Mouse (Mus musculus): ENCODE results near the gene Krtap19-3.

Krtap19-3 gene

DNA sequence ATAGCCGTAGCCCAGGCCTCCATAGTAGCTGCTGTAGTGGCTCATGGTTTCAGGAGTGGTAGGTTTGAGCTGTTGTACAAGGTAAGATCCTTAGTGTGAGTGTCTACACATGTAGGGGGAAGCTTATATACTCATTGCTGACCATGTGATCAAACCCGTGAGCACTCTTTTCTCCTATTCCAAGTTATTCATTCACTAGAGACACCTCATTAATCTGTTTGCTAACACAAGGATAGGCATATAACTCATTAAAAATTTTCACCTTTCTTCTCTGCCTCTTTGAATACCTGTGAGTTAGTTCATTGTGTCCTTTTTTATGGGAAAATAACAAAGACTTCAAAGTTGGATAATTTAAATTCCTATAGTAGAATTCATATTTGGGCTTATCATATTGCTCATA is at the start of gene Krtap19-3:
TSS of gene Krtap19-3 (minus strand) at position 101 of the 400 bp plus-strand sequence.
- no peak for DNase-seq

DNA sequence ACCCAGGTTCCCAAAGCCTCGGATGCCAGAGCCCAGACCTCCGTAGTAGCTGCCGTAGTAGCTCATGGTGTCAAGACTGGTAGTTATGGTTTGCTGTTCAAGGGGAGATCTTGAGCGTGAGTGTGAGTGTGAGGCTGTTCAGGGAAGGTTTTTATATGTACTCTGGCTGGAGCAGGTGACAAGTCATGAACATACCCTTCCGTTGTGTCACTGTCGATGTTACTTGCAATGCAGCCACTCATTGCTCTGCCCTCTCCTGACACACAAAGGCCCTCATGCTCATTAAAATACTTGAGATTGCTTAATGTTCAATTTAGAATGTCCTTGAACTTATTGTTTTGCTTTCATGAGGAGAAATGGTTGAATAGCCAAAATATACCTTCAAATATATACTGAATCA is 18.5 kb upstream of the Krtap19-3 start, which contains the start of gene Krtap19-5:
TSS of gene Krtap19-5 (minus strand) at position 101 of the 400 bp plus-strand sequence.
- no peak for DNase-seq

DNA sequence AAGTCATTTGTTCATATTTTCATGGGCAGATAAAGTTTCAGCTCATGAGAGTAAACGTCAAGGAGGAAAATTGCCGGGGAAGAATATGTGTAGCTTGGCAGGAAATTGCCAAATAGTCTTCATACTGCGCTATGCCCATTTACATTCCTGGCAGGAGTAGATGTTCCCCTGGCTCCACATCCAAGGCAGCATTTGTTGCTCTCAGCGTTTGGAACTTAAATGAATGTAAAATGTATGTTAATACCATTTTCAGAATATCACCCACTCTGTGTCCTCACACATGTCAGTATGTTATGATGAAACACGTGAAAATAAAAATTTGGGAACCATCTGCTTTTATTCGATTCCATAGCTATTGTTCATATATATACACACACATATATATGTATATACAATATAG is 9.0 kb upstream of the Krtap19-3 start:
- DNase-seq = no peak

DNA sequence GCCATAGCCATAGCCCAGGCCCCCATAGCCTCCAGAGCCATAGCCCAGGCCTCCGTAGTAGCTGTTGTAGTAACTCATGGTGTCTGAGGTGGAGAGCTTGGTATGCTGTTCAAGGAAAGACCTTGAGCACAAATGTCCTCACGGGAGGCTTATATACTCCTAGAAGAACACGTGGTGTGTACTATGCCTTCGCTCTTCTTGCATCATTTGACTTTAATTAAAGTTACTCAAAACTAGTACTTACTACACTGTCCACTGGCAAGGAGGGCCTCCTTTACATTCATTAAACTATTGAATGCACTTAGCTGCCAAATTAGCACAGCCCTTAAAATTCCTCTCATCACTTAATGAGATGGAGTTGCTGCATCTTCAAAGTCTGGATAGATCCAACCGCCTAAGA is 7.2 kb upstream of the Krtap19-3 start, which contains the start of gene Krtap19-4:
TSS of gene Krtap19-4 (minus strand) at position 101 of the 400 bp plus-strand sequence.
- no peak for DNase-seq

DNA sequence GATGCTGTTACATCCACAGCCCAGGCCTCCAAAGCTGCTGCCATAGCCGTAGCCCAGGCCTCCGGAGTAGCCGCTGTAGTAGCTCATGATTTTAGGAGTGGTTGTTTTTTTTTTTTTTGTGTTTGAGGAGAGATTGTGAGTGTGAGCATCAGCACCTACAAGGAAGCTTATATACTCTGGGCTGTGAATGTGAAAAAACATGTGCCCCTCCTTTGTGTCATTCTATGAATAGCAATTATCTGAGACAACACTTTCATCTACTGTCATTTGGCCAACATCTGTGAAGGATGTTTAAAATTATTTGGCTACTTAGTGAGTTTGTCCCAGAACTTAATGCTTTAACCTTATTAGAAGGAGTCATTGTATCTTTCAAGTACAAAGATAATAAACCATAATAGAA is 3.7 kb downstream of the Krtap19-3 start, which contains the start of gene Krtap19-2:
TSS of gene Krtap19-2 (minus strand) at position 101 of the 400 bp plus-strand sequence.
- DNase-seq = no peak

DNA sequence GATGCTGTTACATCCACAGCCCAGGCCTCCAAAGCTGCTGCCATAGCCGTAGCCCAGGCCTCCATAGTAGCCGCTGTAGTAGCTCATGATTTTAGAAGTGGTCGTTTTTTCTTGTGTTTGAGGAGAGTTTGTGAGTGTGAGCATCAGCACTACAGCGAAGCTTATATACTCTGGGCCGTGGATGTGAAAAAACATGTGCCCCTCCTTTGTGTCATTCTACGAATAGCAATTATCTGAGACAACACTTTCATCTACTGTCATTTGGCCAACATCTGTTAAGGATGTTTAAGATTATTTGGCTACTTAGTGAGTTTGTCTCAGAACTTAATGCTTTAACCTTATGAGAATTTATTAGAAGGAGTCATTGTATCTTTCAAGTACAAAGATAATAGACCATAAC is 8.5 kb downstream of the Krtap19-3 start, which contains the start of gene Krtap19-1:
TSS of gene Krtap19-1 (minus strand) at position 101 of the 400 bp plus-strand sequence.
- no peak for DNase-seq

DNA sequence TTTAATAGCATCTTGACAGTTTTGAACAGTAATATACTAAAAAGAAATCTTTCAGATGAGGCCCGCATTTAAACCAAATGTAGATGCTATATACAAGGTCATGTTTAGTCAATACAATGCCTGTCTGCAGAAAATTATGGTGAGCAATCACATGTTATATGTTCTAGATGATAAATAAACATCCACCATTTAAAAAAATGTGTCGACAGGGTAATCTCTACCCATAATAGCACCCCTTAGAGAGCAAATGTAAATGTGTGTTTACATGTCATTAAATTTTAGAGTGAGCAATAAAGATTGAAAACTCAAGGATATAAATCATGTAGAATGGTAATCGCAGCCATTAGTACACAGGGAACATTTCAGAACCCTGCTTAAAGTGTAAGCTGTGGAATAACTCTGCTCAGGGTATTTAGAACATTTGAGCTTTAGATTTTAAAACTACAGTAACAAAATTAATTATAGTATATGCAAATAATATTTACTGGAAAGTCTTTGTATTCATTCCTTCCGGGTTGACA is 12.9 kb downstream of the Krtap19-3 start:
- no peak for DNase-seq

DNA sequence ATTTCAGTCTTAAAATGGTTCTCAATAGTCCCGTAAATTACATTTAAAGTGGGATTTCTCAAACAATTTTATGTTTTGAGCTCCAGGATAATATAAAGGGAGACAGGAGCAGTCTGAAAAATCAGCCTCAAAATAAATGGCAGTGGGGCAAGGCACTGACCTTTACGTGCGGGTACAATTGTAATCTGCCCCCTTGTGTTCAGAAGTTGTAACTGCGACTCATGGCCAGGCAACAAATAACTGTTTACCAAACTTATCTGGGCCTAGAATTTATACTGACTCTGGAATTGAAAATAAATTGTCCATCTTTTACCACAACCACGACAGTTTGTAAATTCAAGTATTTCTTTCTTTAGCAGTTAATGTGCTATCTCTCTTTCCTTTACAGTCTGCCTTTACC is 26.4 kb downstream of the Krtap19-3 start:
- DNase-seq = no peak

DNA sequence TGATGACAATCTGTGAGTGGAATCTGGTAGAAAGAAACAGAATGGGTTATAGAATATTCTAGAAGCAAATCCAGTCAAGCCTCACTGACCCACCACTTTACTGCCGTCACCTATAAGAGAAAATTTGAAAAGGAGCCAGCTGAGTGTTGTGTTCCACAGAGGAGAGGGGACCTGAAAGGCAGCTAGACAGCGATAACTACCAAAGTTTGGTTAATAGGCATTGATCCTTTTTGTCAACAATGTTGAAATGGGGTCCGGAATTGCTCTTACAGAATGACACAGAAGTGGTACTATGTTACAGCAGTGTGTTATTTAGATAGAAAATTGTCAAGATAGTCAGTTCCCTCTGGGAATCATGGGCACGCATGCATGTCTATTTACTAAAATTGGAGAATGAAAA is 29.3 kb downstream of the Krtap19-3 start:
- no peak for DNase-seq

DNA sequence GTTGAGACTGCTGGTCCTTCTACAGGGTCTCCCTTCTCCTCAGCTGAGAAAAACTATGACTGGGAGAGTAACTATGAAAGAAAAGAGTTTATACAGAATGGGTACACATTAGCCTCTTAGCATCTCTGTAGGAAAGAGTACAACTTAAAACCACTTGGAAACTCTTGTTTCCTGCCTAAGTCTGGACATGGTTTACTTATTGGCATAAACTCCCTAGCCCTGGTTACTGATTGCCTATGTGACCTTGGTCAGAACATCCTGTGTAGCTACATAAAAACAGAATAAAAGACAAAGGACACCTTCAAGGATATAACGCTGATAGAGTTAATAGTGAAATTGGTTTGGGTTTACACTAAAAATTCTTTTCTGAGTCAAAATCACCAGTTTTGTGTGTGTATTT is 30.5 kb downstream of the Krtap19-3 start:
- no peak for DNase-seq
